Mouse (Mus musculus): ENCODE results near the gene Myo5a. TPM values are rescaled to one million over a fixed set of nuclear protein-coding genes. Genes with fewer than 3 reads are reported as not detected.

The Myo5a gene
- polyA plus RNA-seq, 1 experiment from 2014 or later: 12.3 TPM

GRCm38 (mm10) chr9:75071706-75072192, 934 bp downstream of the Myo5a start:
- WGBS: under 1% methylated on average over 29 of the region's 29 CpGs
- ATAC-seq (ENCODE audit: insufficient number of reproducible peaks, insufficient read depth, low FRiP score, low read depth): 0 out of 2 replicates have a peak, but pooled peaks have one; percentile 32
- Histone ChIP-seq H3K9ac (ENCODE audit: low read length) (peak overlapping the region; percentile 77), H3K27me3 (ENCODE audit: control insufficient read depth, insufficient read depth, low read length) (no peaks in the 10 kb centered on the region; the same call in 1 of the 2 replicates), H3K27ac (replicated peaks in 1 of 2; ENCODE audit: control insufficient read depth in 1 of 2, insufficient read depth in 1 of 2, low read depth in 2 of 2, low read length in 2 of 2) (peak overlapping the region; percentile 63 to 82), H3K36me3 (ENCODE audit: control insufficient read depth, insufficient read depth, low read length) (no peaks in the 10 kb centered on the region), H3K4me2 (ENCODE audit: low read length) (peak overlapping the region; percentile 85), H3K4me1 (ENCODE audit: control insufficient read depth in 2 of 2, insufficient read depth in 2 of 2, low read length in 2 of 2) (peaks cover 4 to 11% of the 10 kb centered on the region in 2 experiments), H3K9me3 (ENCODE audit: control insufficient read depth, low read length) (no peaks in the 10 kb centered on the region), H3K4me3 (ENCODE audit: control insufficient read depth in 1 of 2, insufficient read depth in 1 of 2, low read depth in 1 of 2, low read length in 2 of 2) (peak overlapping the region; percentile 66 to 93)

- Histone ChIP-seq H3K27ac (replicated peaks in 1 of 2; ENCODE audit: control insufficient read depth in 1 of 2, insufficient read depth in 1 of 2, low read depth in 2 of 2, low read length in 2 of 2) (peak overlapping the region in 1 of 2 experiments; percentile 82; a peak in 1 of 4 replicates), H3K4me3 (ENCODE audit: control insufficient read depth in 1 of 2, insufficient read depth in 1 of 2, low read depth in 1 of 2, low read length in 2 of 2) (peak overlapping the region; percentile 66 to 93; a peak in 3 of 4 replicates), H3K4me2 (ENCODE audit: low read length) (peak overlapping the region; percentile 85), H3K9ac (ENCODE audit: low read length) (peak overlapping the region; percentile 77), H3K9me3 (ENCODE audit: control insufficient read depth, low read length) (no peaks in the 10 kb centered on the region), H3K27me3 (ENCODE audit: control insufficient read depth, insufficient read depth, low read length) (no peaks in the 10 kb centered on the region; the same call in 1 of the 2 replicates), H3K4me1 (ENCODE audit: control insufficient read depth in 2 of 2, insufficient read depth in 2 of 2, low read length in 2 of 2) (peaks cover 4 to 11% of the 10 kb centered on the region in 2 experiments), H3K36me3 (ENCODE audit: control insufficient read depth, insufficient read depth, low read length) (no peaks in the 10 kb centered on the region)
- 16% methylated on average over 3 of the region's 3 CpGs for WGBS
- no peak for ATAC-seq (ENCODE audit: insufficient number of reproducible peaks, insufficient read depth, low FRiP score, low read depth)
Measured at GRCm38 (mm10) chr9:75072361-75072760, 1.5 kb downstream of the Myo5a start.

- no peaks in the 10 kb centered on the region for H3K27me3 ChIP-seq (ENCODE audit: control insufficient read depth, insufficient read depth, low read length)
- no peak overlapping the region for H3K4me3 ChIP-seq (ENCODE audit: control insufficient read depth in 1 of 2, insufficient read depth in 1 of 2, low read depth in 1 of 2, low read length in 2 of 2)
- no peak overlapping the region for H3K27ac ChIP-seq (replicated peaks in 1 of 2; ENCODE audit: control insufficient read depth in 1 of 2, insufficient read depth in 1 of 2, low read depth in 2 of 2, low read length in 2 of 2)
- H3K9me3 ChIP-seq (ENCODE audit: control insufficient read depth, low read length): no peaks in the 10 kb centered on the region
- peaks cover 0 to 11% of the 10 kb centered on the region in 2 experiments; a peak in 3 of 4 replicates for H3K4me1 ChIP-seq (ENCODE audit: control insufficient read depth in 2 of 2, insufficient read depth in 2 of 2, low read length in 2 of 2)
- no peak overlapping the region for H3K4me2 ChIP-seq (ENCODE audit: low read length)
- H3K36me3 ChIP-seq (ENCODE audit: control insufficient read depth, insufficient read depth, low read length): no peaks in the 10 kb centered on the region
- no peak for ATAC-seq (ENCODE audit: insufficient number of reproducible peaks, insufficient read depth, low FRiP score, low read depth)
- H3K9ac ChIP-seq (ENCODE audit: low read length): no peak overlapping the region
Measured at GRCm38 (mm10) chr9:75077191-75077590, 6.4 kb downstream of the Myo5a start.

GRCm38 (mm10) chr9:75085242-75085824, 14.5 kb downstream of the Myo5a start:
- Histone ChIP-seq H3K9ac (ENCODE audit: low read length) (no peak overlapping the region), H3K27ac (replicated peaks in 1 of 2; ENCODE audit: control insufficient read depth in 1 of 2, insufficient read depth in 1 of 2, low read depth in 2 of 2, low read length in 2 of 2) (0 out of 4 replicates have a peak overlapping the region, but pooled peaks of 1 of the 2 experiments have one; percentile 33), H3K27me3 (ENCODE audit: control insufficient read depth, insufficient read depth, low read length) (no peaks in the 10 kb centered on the region), H3K4me2 (ENCODE audit: low read length) (no peak overlapping the region), H3K4me1 (ENCODE audit: control insufficient read depth in 2 of 2, insufficient read depth in 2 of 2, low read length in 2 of 2) (peaks cover 0 to 21% of the 10 kb centered on the region in 2 experiments; a peak in 3 of 4 replicates), H3K9me3 (ENCODE audit: control insufficient read depth, low read length) (no peaks in the 10 kb centered on the region), H3K36me3 (ENCODE audit: control insufficient read depth, insufficient read depth, low read length) (no peaks in the 10 kb centered on the region), H3K4me3 (ENCODE audit: control insufficient read depth in 1 of 2, insufficient read depth in 1 of 2, low read depth in 1 of 2, low read length in 2 of 2) (no peak overlapping the region)
- 51% methylated on average over 5 of the region's 5 CpGs for WGBS
- ATAC-seq (ENCODE audit: insufficient number of reproducible peaks, insufficient read depth, low FRiP score, low read depth): no peak

GRCm38 (mm10) chr9:75087823-75088222, 17.0 kb downstream of the Myo5a start:
- Histone ChIP-seq H3K27ac (replicated peaks in 1 of 2; ENCODE audit: control insufficient read depth in 1 of 2, insufficient read depth in 1 of 2, low read depth in 2 of 2, low read length in 2 of 2) (peak overlapping the region; percentile 54 to 61; a peak in 3 of 4 replicates), H3K36me3 (ENCODE audit: control insufficient read depth, insufficient read depth, low read length) (no peaks in the 10 kb centered on the region), H3K4me2 (ENCODE audit: low read length) (peak overlapping the region; percentile 52), H3K9ac (ENCODE audit: low read length) (peak overlapping the region; percentile 34), H3K4me3 (ENCODE audit: control insufficient read depth in 1 of 2, insufficient read depth in 1 of 2, low read depth in 1 of 2, low read length in 2 of 2) (no peak overlapping the region), H3K4me1 (ENCODE audit: control insufficient read depth in 2 of 2, insufficient read depth in 2 of 2, low read length in 2 of 2) (peaks cover 0 to 21% of the 10 kb centered on the region in 2 experiments; a peak in 3 of 4 replicates), H3K9me3 (ENCODE audit: control insufficient read depth, low read length) (no peaks in the 10 kb centered on the region), H3K27me3 (ENCODE audit: control insufficient read depth, insufficient read depth, low read length) (no peaks in the 10 kb centered on the region)
- 41% methylated on average over 2 of the region's 2 CpGs for WGBS
- no peak for ATAC-seq (ENCODE audit: insufficient number of reproducible peaks, insufficient read depth, low FRiP score, low read depth)

- Histone ChIP-seq H3K27me3 (ENCODE audit: control insufficient read depth, insufficient read depth, low read length) (no peaks in the 10 kb centered on the region), H3K4me3 (ENCODE audit: control insufficient read depth in 1 of 2, insufficient read depth in 1 of 2, low read depth in 1 of 2, low read length in 2 of 2) (no peak overlapping the region), H3K9me3 (ENCODE audit: control insufficient read depth, low read length) (no peaks in the 10 kb centered on the region), H3K4me2 (ENCODE audit: low read length) (no peak overlapping the region), H3K27ac (replicated peaks in 1 of 2; ENCODE audit: control insufficient read depth in 1 of 2, insufficient read depth in 1 of 2, low read depth in 2 of 2, low read length in 2 of 2) (no peak overlapping the region), H3K4me1 (ENCODE audit: control insufficient read depth in 2 of 2, insufficient read depth in 2 of 2, low read length in 2 of 2) (peaks cover 0 to 21% of the 10 kb centered on the region in 2 experiments; a peak in 3 of 4 replicates), H3K36me3 (ENCODE audit: control insufficient read depth, insufficient read depth, low read length) (no peaks in the 10 kb centered on the region), H3K9ac (ENCODE audit: low read length) (no peak overlapping the region)
- 46% methylated on average over 3 of the region's 3 CpGs for WGBS
- ATAC-seq (ENCODE audit: insufficient number of reproducible peaks, insufficient read depth, low FRiP score, low read depth): no peak
Measured at GRCm38 (mm10) chr9:75089285-75089684, 18.5 kb downstream of the Myo5a start.

- WGBS: 76% methylated on average over 1 of the region's 1 CpGs
- no peak for ATAC-seq (ENCODE audit: insufficient number of reproducible peaks, insufficient read depth, low FRiP score, low read depth)
Measured at GRCm38 (mm10) chr9:75092134-75092533, 21.3 kb downstream of the Myo5a start.

More at GRCm38 (mm10) chr9:75092134-75092533, 21.3 kb downstream of the Myo5a start:
- Histone ChIP-seq H3K4me3 (ENCODE audit: control insufficient read depth in 1 of 2, insufficient read depth in 1 of 2, low read depth in 1 of 2, low read length in 2 of 2) (no peak overlapping the region), H3K36me3 (ENCODE audit: control insufficient read depth, insufficient read depth, low read length) (no peaks in the 10 kb centered on the region), H3K9ac (ENCODE audit: low read length) (no peak overlapping the region), H3K27me3 (ENCODE audit: control insufficient read depth, insufficient read depth, low read length) (no peaks in the 10 kb centered on the region), H3K4me1 (ENCODE audit: control insufficient read depth in 2 of 2, insufficient read depth in 2 of 2, low read length in 2 of 2) (peaks cover 0 to 9% of the 10 kb centered on the region in 2 experiments; a peak in 3 of 4 replicates), H3K27ac (replicated peaks in 1 of 2; ENCODE audit: control insufficient read depth in 1 of 2, insufficient read depth in 1 of 2, low read depth in 2 of 2, low read length in 2 of 2) (no peak overlapping the region), H3K4me2 (ENCODE audit: low read length) (no peak overlapping the region), H3K9me3 (ENCODE audit: control insufficient read depth, low read length) (no peaks in the 10 kb centered on the region)
